Mouse (Mus musculus) cerebellum, adult 2 months (tissue): ENCODE measurements around the gene Tssk2.

Experiments
- CTCF ChIP-seq: fragments of 200-500 bp; IDR thresholded peaks from 2 replicates; pipeline ENCODE4 v1.5.1; 2011; ENCODE audit warnings: low read depth, mild to moderate bottlenecking, control low read depth, low read length, moderate library complexity, borderline replicate concordance; ENCODE audit not compliant: insufficient read depth
- POLR2A ChIP-seq: fragments of 200-500 bp; IDR thresholded peaks from 2 replicates; pipeline ENCODE4 v1.6.1; 2011; ENCODE audit warnings: low read length, control low read depth, borderline replicate concordance; ENCODE audit not compliant: insufficient read depth

- TF ChIP-seq CTCF (no peak), POLR2A (no peak)
These were observed 39.8 kb downstream of the Tssk2 start for GRCm38 (mm10) chr16:17938187-17938586.
